Mouse (Mus musculus) spleen, adult 2 months (tissue): Measurements from ENCODE around the gene Gmnc.

Experiments
- CTCF ChIP-seq: fragments of 200-500 bp; IDR thresholded peaks from 2 replicates; pipeline ENCODE4 v1.5.1; 2011; ENCODE audit warnings: mild to moderate bottlenecking, inconsistent platforms; ENCODE audit not compliant: insufficient read depth, insufficient read length, insufficient replicate concordance; ENCODE audit errors: extremely low read depth
- POLR2A ChIP-seq: fragments of 200-500 bp; IDR thresholded peaks from 2 replicates; pipeline ENCODE4 v1.6.1; 2011; ENCODE audit warnings: low read depth, low read length, inconsistent platforms

GRCm38 (mm10) chr16:26876885-26877284 is 114.6 kb downstream of the Gmnc start:
- TF ChIP-seq CTCF (no peak), POLR2A (no peak)
